Comparison of ENCODE assay signal across 31 mouse cellular contexts in the genomic region with DNA sequence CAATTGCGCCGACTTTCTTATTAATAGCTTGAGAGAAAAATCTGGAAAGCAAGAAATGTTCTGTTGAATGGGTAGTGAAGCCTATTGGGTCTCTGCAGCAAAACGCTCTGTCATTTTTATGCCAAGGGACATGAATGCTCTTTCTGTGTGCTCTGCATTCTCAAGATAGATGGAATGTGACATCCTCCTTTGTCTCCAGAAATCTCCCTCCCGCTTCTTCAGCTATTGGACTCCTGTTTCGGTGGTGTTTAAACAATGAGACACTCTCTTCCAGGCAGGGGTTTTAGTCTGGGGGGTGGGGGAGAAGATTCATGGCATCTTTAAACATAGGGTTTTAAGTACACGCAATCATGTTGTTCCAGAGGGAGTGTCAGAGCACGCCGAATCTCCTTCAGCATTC.
DNase-seq lines count a peak whose midpoint lies in the region; ATAC-seq and TF ChIP-seq lines count a peak whose summit lies in the region.
"Had no signal": no experiment of that assay in that cellular context is flagged by ENCODE, and none has a peak within 500 bp of the region (broad histone marks: within the 10 kb centered on the region; RNA-seq: fewer than 3 reads in every experiment).

No protein-coding gene starts in this region.

- no peak for ATAC-seq in hindbrain, embryonic 16.5 days
- no peak; the same call in 1 of the 2 replicates for ATAC-seq in hindbrain, postnatal 0 days
- ATAC-seq: forebrain, embryonic 13.5 days; intestine, embryonic 16.5 days; lung, postnatal 0 days had no signal

- peak overlapping the region; percentile 25; the same call in 1 of the 2 replicates for H3K27ac ChIP-seq in hindbrain, embryonic 16.5 days (ENCODE audit: low read depth, low read length)
- H3K27ac ChIP-seq in hindbrain, postnatal 0 days: no peak overlapping the region
- H3K27ac ChIP-seq: forebrain, embryonic 13.5 days; heart, embryonic 13.5 days; kidney, postnatal 0 days; liver, embryonic 13.5 days had no signal

- TF ChIP-seq CTCF in hindbrain, postnatal 0 days (IDR thresholded peaks at IDR 0.05; ENCODE audit: low read depth): no peak

- no peak overlapping the region for H3K9ac ChIP-seq in hindbrain, embryonic 16.5 days (ENCODE audit: low read depth, low read length)
- no peak overlapping the region for H3K9ac ChIP-seq in hindbrain, postnatal 0 days (replicated peaks; ENCODE audit: low read length)
- H3K9ac ChIP-seq: forebrain, embryonic 13.5 days; heart, embryonic 13.5 days; liver, embryonic 13.5 days had no signal

- H3K4me1 ChIP-seq in hindbrain, embryonic 16.5 days (ENCODE audit: control insufficient read depth, insufficient read depth, low read depth, low read length): peaks cover 7% of the 10 kb centered on the region
- H3K4me1 ChIP-seq in hindbrain, postnatal 0 days (ENCODE audit: insufficient read depth, low read length): 0 out of 2 replicates have a peak, but pooled peaks cover 4% of the 10 kb centered on the region
- H3K4me1 ChIP-seq: heart, embryonic 13.5 days; liver, embryonic 13.5 days; megakaryocyte, embryonic 14.5 days had no signal

- H3K4me3 ChIP-seq in hindbrain, embryonic 16.5 days (ENCODE audit: low read length): no peak overlapping the region
- H3K4me3 ChIP-seq in hindbrain, postnatal 0 days (ENCODE audit: low read length): no peak overlapping the region
- H3K4me3 ChIP-seq: forebrain, embryonic 13.5 days; heart, embryonic 13.5 days; liver, embryonic 13.5 days; megakaryocyte, embryonic 14.5 days had no signal

- H3K9me3 ChIP-seq in hindbrain, embryonic 16.5 days (ENCODE audit: control insufficient read depth, low read length): no peaks in the 10 kb centered on the region
- H3K9me3 ChIP-seq in hindbrain, postnatal 0 days (ENCODE audit: low read length): no peaks in the 10 kb centered on the region
- H3K9me3 ChIP-seq: forebrain, embryonic 13.5 days; heart, embryonic 13.5 days; liver, embryonic 13.5 days had no signal

- DNase-seq in embryo, embryonic 10 days (ENCODE audit: low spot score): peak; percentile 23
- no peak for DNase-seq in embryo, embryonic 9.5 days (ENCODE audit: extremely low spot score)
- DNase-seq in hindbrain, postnatal 0 days (ENCODE audit: low spot score): no peak
- DNase-seq in Muller cell, postnatal 12 days (ENCODE audit: inconsistent ontology term): peak; percentile 94
- peak; percentile 44 for DNase-seq in mesoderm, embryonic 11.5 days (ENCODE audit: low read depth, low spot score)
- DNase-seq in heart, postnatal 25 days (ENCODE audit: low spot score): no peak
- DNase-seq in testis, postnatal 14 days (ENCODE audit: low spot score): no peak
- DNase-seq: adrenal gland, postnatal 14 days; cerebellum, adult 2 months; cerebellum, postnatal 25 days; gastrocnemius, postnatal 10 days; heart, postnatal 10 days; kidney, adult 8-10 months; kidney, postnatal 4 days; layer of hippocampus, postnatal 36 days; left cerebral cortex, postnatal 4 days; liver, embryonic 13.5 days; lung, adult 18-20 months; lung, postnatal 4 days; right cerebral cortex, postnatal 25 days; spleen, adult 18-20 months; thymus, adult 18-20 months; thymus, postnatal 25 days had no signal

- 34% methylated on average over 8 of the region's 8 CpGs for WGBS in hindbrain, embryonic 16.5 days
- 30% methylated on average over 8 of the region's 8 CpGs for WGBS in hindbrain, postnatal 0 days

- no peaks in the 10 kb centered on the region for H3K36me3 ChIP-seq in hindbrain, embryonic 16.5 days (ENCODE audit: control insufficient read depth, insufficient read depth, low read length)
- H3K36me3 ChIP-seq in hindbrain, postnatal 0 days (ENCODE audit: insufficient read depth, low read length): no peaks in the 10 kb centered on the region
- H3K36me3 ChIP-seq: heart, embryonic 13.5 days; liver, embryonic 13.5 days had no signal

- intact Hi-C loops in heart, postnatal 25 days (cut with DNase I): no loop called here

- no peaks in the 10 kb centered on the region for H3K27me3 ChIP-seq in hindbrain, embryonic 16.5 days (replicated peaks; ENCODE audit: control insufficient read depth, insufficient read depth, low read length)
- H3K27me3 ChIP-seq in hindbrain, postnatal 0 days (ENCODE audit: insufficient read depth, low read length): no peaks in the 10 kb centered on the region
- H3K27me3 ChIP-seq: CH12.LX; forebrain, embryonic 13.5 days; heart, embryonic 13.5 days; liver, embryonic 13.5 days; megakaryocyte, embryonic 14.5 days had no signal

- H3K4me2 ChIP-seq in hindbrain, embryonic 16.5 days (ENCODE audit: low read length): no peak overlapping the region
- H3K4me2 ChIP-seq in hindbrain, postnatal 0 days (ENCODE audit: low read depth, low read length): no peak overlapping the region
- H3K4me2 ChIP-seq: forebrain, embryonic 13.5 days; heart, embryonic 13.5 days; liver, embryonic 13.5 days had no signal

Comparison
In these comparisons a context has a peak if more than half of its experiments do, and no peak if none do; other contexts are left out.
1. DNase-seq: peak in embryo, embryonic 10 days (single experiment), Muller cell, postnatal 12 days (single experiment) and mesoderm, embryonic 11.5 days (single experiment); none in embryo, embryonic 9.5 days (single experiment), hindbrain, postnatal 0 days (single experiment), heart, postnatal 25 days (single experiment) and testis, postnatal 14 days (single experiment).